Mouse (Mus musculus) megakaryocyte, embryonic 14.5 days (primary cell): ENCODE measurements at regions not wholly inside any gene's neighbourhood (a gene's known extent, or its start where the extent isn't known, plus 50 kb on each side); places are given as distances from the start of the nearest gene placed in this dataset.

ENCODE experiments used
- FLI1 ChIP-seq: IDR thresholded peaks from 2 replicates; pipeline ENCODE4 v1.6.1; 2012; ENCODE audit warnings: low read length, inconsistent platforms, mixed read lengths
- GATA1 ChIP-seq: IDR thresholded peaks from 3 replicates; pipeline ENCODE4 v1.6.1; 2012; ENCODE audit warnings: mixed read lengths, low read length, inconsistent platforms, borderline replicate concordance

DNA sequence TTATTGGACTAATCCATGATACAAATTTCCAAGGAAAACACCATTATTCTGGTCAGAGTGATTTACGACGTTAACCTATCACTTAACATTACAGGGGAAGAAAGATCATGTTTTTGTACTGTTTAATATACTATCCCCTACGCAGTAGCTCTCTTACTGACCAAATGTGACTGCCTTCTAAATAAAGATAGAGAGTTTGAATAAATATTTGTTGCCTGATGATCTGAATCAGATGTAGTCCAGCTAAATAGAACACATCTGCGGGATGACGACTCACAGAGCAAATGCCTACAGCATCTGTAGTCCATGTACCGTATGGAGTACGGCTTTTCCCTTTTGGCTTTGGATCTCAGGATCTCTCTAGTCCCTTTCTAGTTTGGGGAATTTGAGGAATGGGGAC is 171.9 kb upstream of the Tenm3 start:
- TF ChIP-seq GATA1 (no peak), FLI1 (no peak)
